18 mouse cellular contexts compared by ENCODE assay signal in the genomic region with DNA sequence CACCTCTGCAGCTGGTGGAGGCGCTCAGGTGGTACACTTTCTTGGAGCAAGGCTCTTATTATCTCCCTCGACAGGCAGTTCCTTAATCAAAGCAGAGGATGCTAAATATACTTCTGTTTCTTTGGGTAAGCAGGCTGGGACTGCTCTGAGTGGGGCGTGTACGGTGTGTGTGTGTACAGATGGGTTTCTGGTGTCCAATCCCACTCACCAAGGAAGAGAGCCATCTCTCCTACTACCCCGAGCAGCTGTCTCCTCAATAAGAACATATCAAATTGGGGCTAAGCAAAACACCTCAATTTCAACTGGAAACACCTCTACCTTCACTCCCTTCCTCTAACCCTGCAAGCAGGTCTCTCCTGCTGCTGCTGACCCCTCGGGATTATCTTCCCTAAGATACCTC.
DNase-seq lines count a peak whose midpoint lies in the region; ATAC-seq and TF ChIP-seq lines count a peak whose summit lies in the region.
"Had no signal": no experiment of that assay in that cellular context is flagged by ENCODE, and none has a peak within 500 bp of the region (broad histone marks: within the 10 kb centered on the region; RNA-seq: fewer than 3 reads in every experiment).

No protein-coding gene starts in this region.

- 77% methylated on average over 6 of the region's 6 CpGs for WGBS in lung, postnatal 0 days
- WGBS in hindbrain, embryonic 12.5 days = 68% methylated on average over 6 of the region's 6 CpGs

- H3K27ac ChIP-seq in gastrocnemius, adult 2 months = peak overlapping the region; percentile 90
- H3K27ac ChIP-seq in lung, postnatal 0 days (ENCODE audit: low read length) = 0 out of 2 replicates have a peak overlapping the region, but pooled peaks have one; percentile 69
- peak overlapping the region; percentile 67 for H3K27ac ChIP-seq in hindbrain, embryonic 12.5 days
- H3K27ac ChIP-seq: forebrain, embryonic 13.5 days; heart, embryonic 15.5 days; liver, embryonic 12.5 days; stomach, embryonic 15.5 days had no signal

- H3K36me3 ChIP-seq in lung, postnatal 0 days (ENCODE audit: insufficient read depth, low read length) = no peaks in the 10 kb centered on the region
- H3K36me3 ChIP-seq in hindbrain, embryonic 12.5 days = no peaks in the 10 kb centered on the region
- H3K36me3 ChIP-seq: heart, embryonic 15.5 days; liver, embryonic 12.5 days; stomach, embryonic 15.5 days had no signal

- no peak for TF ChIP-seq CTCF in gastrocnemius, adult 2 months (IDR thresholded peaks at IDR 0.05)
- no peak for TF ChIP-seq CTCF in lung, postnatal 0 days (IDR thresholded peaks at IDR 0.05)

- ATAC-seq in lung, postnatal 0 days = no peak
- ATAC-seq in hindbrain, embryonic 12.5 days (ENCODE audit: low FRiP score) = no peak
- ATAC-seq: forebrain, embryonic 13.5 days; liver, embryonic 12.5 days had no signal

- H3K27me3 ChIP-seq in lung, postnatal 0 days (replicated peaks; ENCODE audit: insufficient read depth, low read length) = no peaks in the 10 kb centered on the region
- H3K27me3 ChIP-seq in hindbrain, embryonic 12.5 days = no peaks in the 10 kb centered on the region
- H3K27me3 ChIP-seq: CH12.LX; stomach, embryonic 15.5 days had no signal

- no peak overlapping the region for H3K9ac ChIP-seq in lung, postnatal 0 days (replicated peaks; ENCODE audit: low read depth)
- H3K9ac ChIP-seq in hindbrain, embryonic 12.5 days = no peak overlapping the region; the same call in 1 of the 2 replicates
- H3K9ac ChIP-seq: forebrain, embryonic 13.5 days; heart, embryonic 15.5 days; liver, embryonic 12.5 days; lung, embryonic 14.5 days; stomach, embryonic 15.5 days had no signal

- H3K4me2 ChIP-seq in lung, postnatal 0 days (replicated peaks; ENCODE audit: low read depth, low read length) = no peak overlapping the region
- no peak overlapping the region for H3K4me2 ChIP-seq in hindbrain, embryonic 12.5 days (replicated peaks)
- H3K4me2 ChIP-seq: forebrain, embryonic 13.5 days; heart, embryonic 15.5 days; liver, embryonic 12.5 days; lung, embryonic 14.5 days; stomach, embryonic 15.5 days had no signal

- no peaks in the 10 kb centered on the region for H3K9me3 ChIP-seq in lung, postnatal 0 days (ENCODE audit: low read length)
- H3K9me3 ChIP-seq in hindbrain, embryonic 12.5 days (replicated peaks) = no peaks in the 10 kb centered on the region
- H3K9me3 ChIP-seq: forebrain, embryonic 13.5 days; heart, embryonic 15.5 days; liver, embryonic 12.5 days; stomach, embryonic 15.5 days had no signal

- DNase-seq in gastrocnemius, adult 2 months = no peak
- DNase-seq in gastrocnemius, postnatal 25 days = no peak
- no peak for DNase-seq in lung, postnatal 0 days (ENCODE audit: low spot score)
- DNase-seq in lung, postnatal 36 days = no peak
- DNase-seq in MEL-GATA-1-ER (ENCODE audit: extremely low read depth, low read depth) = peak; percentile 10
- DNase-seq in urinary bladder, postnatal 14 days (ENCODE audit: low spot score) = no peak
- no peak for DNase-seq in adrenal gland, postnatal 10 days
- DNase-seq: adrenal gland, postnatal 14 days; cerebellum, adult 8-10 months; kidney, adult 2 months; kidney, postnatal 25 days; lung, embryonic 14.5 days had no signal

- TF ChIP-seq EP300 in lung, postnatal 0 days (IDR thresholded peaks at IDR 0.05) = no peak

- H3K4me1 ChIP-seq in lung, postnatal 0 days (ENCODE audit: insufficient read depth, low read depth, low read length) = peaks cover 21% of the 10 kb centered on the region; the same call in 1 of the 2 replicates
- peaks cover 50% of the 10 kb centered on the region for H3K4me1 ChIP-seq in hindbrain, embryonic 12.5 days
- H3K4me1 ChIP-seq: liver, embryonic 12.5 days had no signal

- no peak overlapping the region for H3K4me3 ChIP-seq in gastrocnemius, adult 2 months
- H3K4me3 ChIP-seq in lung, postnatal 0 days (ENCODE audit: low read depth, low read length) = no peak overlapping the region
- no peak overlapping the region for H3K4me3 ChIP-seq in hindbrain, embryonic 12.5 days
- H3K4me3 ChIP-seq: forebrain, embryonic 13.5 days; heart, embryonic 15.5 days; liver, embryonic 12.5 days; stomach, embryonic 15.5 days had no signal

- intact Hi-C loops in gastrocnemius, adult 2 months (cut with DNase I) = no loop called here
